Mouse (Mus musculus) yolk sac, embryonic 10.5 days (tissue): Measurements from ENCODE around the gene Cul5.

Experiments
- DNase-seq: peaks from one replicate; pipeline ENCODE4 v3.0.0-alpha.2; 2017; ENCODE audit warnings: low spot score

Gene Cul5

DNA sequence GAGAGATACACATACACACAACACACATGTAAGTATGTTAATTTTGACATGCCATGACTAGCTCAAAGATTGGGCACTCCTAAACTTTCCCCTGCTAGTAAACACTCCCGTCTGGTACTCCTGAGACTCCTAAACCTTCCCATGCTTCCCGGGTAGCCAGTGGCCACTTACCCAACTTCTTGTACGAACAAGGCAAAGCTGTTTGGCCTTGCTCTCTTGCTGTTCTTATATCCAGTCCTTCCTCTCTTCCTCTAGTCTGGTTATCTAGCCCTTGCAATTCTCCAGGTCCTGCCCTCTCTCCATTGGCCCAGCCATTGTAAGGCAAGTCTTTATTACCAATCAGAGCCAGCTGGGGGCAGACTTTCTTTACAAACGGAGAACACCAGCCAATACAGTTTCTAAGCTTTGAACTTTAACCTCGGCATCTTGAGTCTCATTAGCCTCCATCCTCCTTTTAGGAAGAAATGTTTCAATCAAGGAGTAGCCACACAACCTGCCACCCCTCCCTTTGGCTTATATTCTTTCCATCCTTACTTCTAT is at the start of gene Cul5:
TSS of gene Cul5 (minus strand) at position 335 of the 540 bp plus-strand sequence.
- peak; percentile 20 for DNase-seq

DNA sequence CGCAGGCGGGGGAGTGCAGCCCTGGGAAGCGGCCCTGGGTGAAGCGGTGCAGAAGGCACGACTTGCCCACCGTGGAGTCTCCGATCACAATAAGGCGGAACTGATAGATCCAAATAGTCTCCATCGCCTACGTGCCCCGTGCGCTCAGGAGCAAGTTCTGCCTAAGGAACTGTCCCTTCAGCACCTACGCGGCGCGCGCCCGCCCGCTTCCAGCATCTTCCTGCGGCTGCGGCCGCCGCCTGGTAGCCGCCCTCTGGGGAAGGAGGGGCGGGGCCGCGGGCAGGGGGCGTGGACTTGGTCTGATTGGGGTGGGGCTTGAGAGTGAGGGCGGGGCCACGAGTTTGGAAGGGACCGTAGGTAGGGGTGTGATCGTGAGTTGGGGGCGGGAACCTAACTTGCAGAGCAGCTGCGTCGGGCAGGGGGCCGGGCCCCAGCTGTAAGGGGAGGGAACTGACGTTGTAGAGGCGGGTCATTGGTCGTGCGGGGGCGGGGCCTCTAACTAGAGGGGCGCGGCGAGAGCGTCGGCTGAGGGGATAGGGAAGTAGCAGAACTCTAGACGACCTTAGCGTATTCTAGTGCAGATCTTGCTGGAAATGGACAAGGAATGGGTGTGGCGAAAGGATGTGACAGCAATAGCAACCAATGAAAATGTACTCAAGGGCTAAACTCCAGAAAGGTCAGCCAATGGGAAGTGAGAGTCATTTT is 36.3 kb upstream of the Cul5 start, which contains the start of gene Rab39:
TSS of gene Rab39 (minus strand) at position 241 of the 705 bp plus-strand sequence.
- peak; percentile 93 for DNase-seq

DNA sequence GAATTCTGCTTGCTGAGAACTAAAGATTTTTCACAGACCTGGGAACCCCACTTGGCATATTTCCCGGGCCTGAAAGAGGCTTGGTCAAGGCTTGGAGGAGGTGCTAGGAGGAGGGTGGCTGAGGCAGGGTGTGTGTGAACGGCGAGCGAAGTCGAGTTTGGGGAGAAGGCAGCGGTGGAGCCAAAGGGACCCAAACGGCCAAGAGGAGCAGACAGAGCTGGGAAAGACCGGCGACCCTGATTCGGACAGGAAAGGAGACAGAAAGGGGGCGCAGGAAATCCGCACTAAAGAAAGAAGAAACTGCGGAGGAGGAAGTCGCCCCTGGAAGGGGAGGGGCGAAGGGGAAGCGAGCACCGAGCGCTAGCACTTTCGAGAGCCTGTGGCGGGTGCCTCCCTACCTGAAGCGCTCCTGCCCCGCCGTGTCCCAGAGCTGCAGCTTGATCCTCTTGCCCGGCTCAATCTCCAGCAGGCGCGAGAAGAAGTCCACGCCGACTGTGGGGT is 35.7 kb upstream of the Cul5 start:
- DNase-seq, result no peak

DNA sequence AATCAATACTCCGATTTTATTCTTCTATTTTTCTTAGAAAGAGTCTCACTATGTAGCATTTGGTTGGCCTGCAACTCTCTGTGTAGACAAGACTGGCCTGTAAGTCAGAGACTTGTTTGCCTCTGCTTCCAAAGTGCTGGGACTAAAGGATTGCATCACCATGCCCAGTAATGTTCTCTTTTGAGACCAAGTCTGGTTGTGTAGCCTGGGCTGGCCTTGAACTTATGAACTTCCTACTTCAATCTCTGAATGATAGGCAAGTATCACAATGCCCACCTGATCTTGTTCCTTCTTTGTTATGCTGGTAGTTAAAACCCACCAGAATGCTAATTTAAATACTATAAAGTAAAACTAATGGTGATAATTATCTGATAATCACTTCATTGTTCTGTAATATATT is 33.2 kb upstream of the Cul5 start:
- no peak for DNase-seq

GRCm38 (mm10) chr9:53700496-53700895 is 30.7 kb upstream of the Cul5 start:
- no peak for DNase-seq

GRCm38 (mm10) chr9:53695846-53696245 is 26.0 kb upstream of the Cul5 start:
- no peak for DNase-seq

GRCm38 (mm10) chr9:53693718-53694117 is 23.9 kb upstream of the Cul5 start:
- no peak for DNase-seq

- no peak for DNase-seq
Measured at GRCm38 (mm10) chr9:53691745-53692670, 22.2 kb upstream of the Cul5 start.

- no peak for DNase-seq
Measured at GRCm38 (mm10) chr9:53680851-53681250, 11.0 kb upstream of the Cul5 start.

DNA sequence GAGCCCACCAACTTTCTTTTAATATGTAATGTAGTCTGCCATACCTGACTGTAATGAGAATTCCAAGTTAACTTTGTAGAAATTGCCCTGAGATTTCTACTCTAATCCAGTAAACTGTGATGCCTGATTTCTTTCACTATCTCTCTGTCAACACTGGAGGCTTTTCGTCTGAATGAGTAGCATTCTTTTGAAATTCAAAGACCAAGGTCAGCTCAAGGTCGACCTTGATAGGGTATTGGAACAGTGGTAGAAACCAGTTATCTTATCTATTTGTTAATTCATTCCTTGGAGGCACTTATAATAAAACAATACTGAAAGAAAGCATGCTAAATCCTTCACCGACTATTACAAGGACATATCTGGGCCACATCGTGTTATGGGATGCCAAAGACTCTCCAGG is 7.1 kb upstream of the Cul5 start:
- DNase-seq, result no peak

DNA sequence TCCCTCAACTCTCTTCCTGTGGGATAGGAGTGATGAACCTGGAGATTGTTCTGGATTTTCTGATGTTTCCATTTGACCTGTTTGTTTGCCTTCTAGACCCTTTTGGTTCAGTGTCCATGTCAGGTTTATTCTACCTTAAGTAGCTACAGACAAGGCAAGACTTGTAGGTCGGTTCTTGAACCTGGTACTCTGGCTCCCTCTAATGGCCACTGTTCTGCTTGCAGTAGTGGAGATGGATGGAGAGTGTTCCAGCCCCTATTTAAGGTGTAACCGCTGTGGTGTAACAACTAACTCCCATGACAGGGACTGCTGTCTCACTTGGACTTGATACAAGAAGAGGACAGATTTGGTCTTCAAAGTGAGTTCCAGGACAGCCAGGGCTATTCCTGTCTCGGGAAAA is 3.8 kb upstream of the Cul5 start:
- DNase-seq, result peak; percentile 60

DNA sequence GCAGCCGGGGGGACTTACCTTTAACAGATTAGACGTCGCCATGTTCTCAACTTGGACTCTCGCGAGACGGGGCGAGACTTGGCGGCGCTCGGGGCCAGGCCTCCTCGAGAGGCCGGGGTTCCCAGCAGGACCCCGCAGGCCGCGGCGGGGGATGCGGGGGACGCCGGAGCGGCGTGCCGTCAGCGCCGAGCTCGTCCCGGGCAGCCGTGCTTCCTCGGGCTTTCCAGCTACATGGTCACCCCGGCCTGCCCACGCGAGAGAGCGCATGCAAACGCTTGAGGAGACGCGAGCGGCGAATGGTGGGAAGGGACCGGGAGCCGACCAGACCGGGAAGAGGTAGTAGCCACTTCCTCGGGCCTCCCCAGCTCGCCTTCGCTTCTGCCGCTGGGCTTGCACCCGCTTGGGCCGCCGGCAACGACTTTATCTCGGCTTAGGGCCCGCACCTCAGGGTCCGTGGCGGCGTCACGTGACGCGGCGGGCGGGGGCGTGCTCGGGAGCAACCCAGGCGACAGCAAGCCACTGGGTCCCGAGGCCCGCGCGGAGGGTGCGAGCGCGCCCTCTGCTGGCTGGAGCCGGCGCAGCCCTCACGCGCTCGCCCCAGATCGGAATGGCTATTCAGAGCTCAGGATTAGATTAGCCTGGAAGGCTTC is 2.7 kb downstream of the Cul5 start:
- DNase-seq, result peak; percentile 93

- no peak for DNase-seq
Measured at GRCm38 (mm10) chr9:53666665-53667019, 3.2 kb downstream of the Cul5 start.

DNA sequence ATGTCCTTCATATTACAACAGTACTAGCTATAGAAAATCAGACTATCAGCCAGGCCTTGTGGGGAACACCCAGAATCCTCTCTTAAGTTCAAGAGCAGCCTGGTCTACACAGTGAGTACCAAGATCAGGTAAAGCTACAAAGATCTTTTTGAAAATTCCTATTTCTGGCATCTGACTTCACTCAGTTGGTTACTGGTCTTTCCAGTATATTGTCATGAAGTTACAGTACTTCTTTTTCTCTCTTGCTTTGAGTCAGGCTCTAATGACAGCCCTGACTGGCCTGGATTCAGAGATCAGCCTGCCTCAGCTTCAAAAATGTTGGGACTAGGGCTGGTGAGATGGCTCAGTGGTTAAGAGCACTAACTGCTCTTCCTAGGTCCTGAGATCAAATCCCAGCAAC is 4.4 kb downstream of the Cul5 start:
- no peak for DNase-seq

- DNase-seq, result no peak
Measured at GRCm38 (mm10) chr9:53664819-53665218, 5.0 kb downstream of the Cul5 start.

GRCm38 (mm10) chr9:53634796-53635195 is 35.0 kb downstream of the Cul5 start:
- DNase-seq, result no peak

DNA sequence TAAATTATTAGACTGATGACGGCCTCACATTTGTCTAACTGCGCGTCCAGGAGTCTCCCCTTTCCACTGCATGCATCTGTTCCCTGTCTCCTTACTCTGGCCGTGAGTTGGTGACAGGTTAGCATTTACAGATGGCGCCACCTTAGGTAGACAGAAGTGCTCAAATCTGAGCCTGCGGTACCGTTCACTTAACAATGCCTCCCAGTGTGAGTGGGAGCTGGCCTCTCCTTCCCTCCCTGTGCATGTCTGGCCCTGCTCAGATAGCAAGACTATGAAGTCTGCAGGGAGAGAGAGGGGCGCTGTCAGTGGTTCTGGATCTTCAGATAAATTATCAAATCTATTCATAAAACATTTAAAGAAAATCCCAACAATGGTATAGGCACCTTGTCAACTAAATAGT is 54.6 kb downstream of the Cul5 start:
- no peak for DNase-seq

DNA sequence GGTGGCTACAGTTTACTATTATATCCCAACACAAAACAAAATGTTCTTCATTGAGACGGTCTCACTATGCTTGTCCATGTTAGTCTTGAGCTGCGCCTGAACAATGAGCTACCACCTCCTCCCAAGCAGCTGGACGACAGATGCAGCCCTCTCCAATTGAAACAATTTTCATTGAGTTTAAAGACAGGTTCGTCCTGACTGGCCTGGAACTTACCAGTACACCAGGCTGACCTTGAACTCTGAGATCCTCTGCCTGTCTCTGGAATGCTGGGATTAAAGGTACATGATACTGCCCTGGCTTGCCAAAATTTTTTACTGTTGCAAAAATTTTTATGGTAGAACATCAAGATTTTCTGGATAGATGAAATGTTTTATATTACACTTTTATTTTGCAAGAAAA is 55.5 kb downstream of the Cul5 start:
- no peak for DNase-seq

DNA sequence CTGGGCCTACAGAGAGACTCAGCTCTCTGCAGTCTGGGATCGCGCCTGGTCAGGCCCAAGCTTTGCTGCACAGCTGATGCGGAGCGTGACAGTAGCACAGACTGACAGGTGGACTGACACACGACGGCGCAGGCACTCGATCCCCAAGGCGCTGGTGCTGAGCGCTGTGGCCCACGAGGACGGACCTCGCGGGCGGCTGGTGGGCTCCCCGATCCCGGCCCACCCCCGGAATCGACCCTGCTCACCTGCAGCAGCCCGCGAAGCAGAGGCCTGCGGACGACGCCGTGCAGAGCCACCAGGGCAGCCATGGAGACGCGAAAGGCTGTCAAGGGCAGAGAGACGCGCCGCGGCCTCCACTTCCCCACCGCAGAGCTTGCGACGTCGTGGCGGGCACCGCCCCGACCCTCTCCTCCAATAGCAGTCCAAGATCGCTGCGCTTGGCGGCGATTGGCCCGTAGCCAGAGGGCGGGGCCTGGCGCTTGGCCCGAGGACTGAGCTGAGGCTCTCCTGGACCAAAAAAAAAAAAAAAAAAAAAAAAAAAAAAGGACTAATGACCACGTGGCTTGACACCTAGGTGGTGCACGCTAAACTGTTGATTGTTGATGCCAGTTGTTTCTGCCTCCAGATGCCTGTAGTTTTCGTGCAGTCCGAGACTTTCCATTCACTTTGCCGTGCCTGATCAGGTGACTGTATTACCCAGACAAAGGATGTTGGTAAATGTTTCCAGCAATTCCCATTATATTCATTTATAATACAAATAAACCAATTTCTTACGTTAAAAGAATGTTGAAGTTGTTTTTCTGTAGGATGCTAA is 59.6 kb downstream of the Cul5 start, which contains the start of gene Acat1:
TSS of gene Acat1 (minus strand) at position 415 of the 814 bp plus-strand sequence.
- peak; percentile 85 for DNase-seq

GRCm38 (mm10) chr9:53609306-53609967 is 60.4 kb downstream of the Cul5 start:
- DNase-seq, result no peak

DNA sequence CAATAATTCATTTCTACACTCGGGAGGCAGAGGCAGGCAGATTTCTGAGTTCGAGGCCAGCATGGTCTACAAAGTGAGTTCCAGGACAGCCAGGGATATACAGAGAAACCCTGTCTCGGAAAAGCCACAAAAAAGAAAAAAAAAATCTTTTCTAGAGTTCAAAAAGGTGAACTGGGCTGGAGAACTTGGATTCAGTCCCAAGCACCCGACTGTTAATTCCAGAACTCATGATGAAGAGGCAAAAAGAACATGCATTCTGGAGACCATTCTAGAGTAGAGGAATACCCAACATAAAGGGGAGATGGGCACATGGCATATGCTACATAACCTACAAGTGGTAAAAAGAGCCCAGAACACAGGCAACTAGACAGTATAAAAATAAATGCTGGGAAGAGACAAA is 62.0 kb downstream of the Cul5 start:
- DNase-seq, result no peak
